Mouse (Mus musculus): ENCODE data around the gene Slc34a1.

Gene Slc34a1

GRCm38 (mm10) chr13:55444286-55444936 lies 46.4 kb downstream of the Slc34a1 start:
- DNase-seq = peak; percentile 47

DNA sequence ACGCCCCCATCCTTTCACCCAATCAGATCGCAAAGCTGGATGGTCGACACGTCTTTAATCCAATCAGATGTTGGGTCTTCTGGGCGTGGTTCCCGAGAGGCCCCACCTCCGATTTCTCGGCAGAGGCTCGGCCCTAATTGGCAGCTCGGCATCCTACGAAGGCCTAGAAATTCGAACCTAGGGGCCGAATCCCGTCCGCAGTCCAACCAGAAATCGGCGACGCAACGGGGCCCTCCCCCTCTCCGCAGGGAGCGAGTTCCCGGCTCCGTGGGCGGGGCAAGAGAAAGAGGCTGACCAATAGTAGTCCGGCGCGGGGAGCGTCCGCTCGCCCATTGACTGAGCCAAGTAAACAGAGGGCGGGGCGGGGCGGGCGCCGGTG lies 46.9 kb downstream of the Slc34a1 start, which contains the start of gene Grk6:
Gene Grk6 (plus strand): TSS at position 136 of the 379 bp plus-strand sequence.
- peak; percentile 100 for DNase-seq

GRCm38 (mm10) chr13:55445361-55446091 lies 47.5 kb downstream of the Slc34a1 start:
- no peak for DNase-seq

DNA sequence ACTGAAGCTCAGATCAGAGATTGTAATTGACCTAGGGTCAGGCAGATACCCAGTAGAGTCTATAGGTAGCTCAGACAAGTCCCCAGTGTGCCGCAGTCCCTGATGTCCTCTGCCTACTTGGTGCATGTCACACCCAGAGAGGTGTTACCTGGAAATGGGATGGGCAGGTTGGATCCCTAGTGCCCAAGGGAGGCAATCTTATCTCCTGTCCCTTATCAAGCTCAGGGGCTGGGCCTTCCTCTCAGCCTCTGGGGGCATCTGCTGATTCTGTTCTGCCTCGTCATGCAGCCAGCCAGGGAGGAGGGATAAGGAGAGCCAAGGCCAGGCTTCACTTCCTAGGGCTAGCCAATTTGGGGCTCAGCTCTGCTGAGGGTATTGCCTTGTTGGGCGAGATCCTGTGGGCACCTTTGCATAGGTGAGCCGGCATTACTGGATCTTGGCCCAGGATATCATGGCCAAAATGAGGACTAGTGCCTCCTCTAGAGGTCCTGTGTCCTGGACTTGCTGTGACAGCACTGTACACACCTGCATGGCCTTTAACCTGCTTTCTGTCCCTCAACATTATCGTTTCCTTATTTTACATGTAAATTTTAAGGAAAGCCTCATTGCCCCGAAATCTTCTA lies 48.6 kb downstream of the Slc34a1 start:
- DNase-seq = no peak

- no peak for DNase-seq
Measured at GRCm38 (mm10) chr13:55447543-55447943, 49.6 kb downstream of the Slc34a1 start.

DNA sequence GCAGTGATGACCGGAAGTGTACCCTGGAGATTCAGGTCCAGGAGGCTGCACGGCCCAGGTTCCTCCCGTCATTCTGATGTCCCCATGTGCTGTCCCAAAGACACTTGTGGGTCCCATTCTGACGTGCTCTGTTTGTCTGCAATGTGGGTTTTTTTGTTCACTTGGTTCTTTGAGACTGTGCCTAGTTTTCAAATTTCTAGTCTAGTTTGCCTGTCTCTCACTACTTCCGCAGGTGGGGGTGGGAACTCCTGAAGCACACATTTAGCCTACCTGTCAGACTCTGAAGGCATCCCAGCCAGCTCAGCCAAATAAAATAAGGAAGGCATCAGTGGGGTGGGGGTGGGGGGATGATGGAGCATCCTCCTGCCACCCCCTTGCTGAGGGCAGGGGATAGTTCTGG lies 50.1 kb downstream of the Slc34a1 start:
- no peak for DNase-seq

DNA sequence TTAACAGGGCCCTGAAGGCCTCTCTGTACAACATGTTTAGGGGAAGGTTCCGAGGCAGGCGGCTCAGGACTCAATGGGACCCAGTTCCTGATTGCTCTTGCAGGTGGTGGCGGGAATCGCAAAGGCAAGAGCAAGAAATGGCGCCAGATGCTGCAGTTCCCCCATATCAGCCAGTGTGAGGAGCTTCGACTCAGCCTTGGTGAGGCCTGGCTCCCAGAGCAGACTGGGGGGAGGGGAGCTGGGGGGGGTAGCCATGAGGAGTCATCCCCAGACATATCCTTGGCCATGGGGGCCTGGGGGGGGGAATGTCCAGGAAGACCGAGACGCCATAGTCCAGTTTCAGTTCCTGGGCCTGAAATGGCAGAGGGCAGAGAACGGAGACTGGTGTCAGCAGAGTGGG lies 51.2 kb downstream of the Slc34a1 start:
- no peak for DNase-seq

GRCm38 (mm10) chr13:55449679-55450441 lies 51.9 kb downstream of the Slc34a1 start:
- no peak for DNase-seq

- peak; percentile 64 for DNase-seq
Measured at GRCm38 (mm10) chr13:55450511-55450980, 52.6 kb downstream of the Slc34a1 start.

DNA sequence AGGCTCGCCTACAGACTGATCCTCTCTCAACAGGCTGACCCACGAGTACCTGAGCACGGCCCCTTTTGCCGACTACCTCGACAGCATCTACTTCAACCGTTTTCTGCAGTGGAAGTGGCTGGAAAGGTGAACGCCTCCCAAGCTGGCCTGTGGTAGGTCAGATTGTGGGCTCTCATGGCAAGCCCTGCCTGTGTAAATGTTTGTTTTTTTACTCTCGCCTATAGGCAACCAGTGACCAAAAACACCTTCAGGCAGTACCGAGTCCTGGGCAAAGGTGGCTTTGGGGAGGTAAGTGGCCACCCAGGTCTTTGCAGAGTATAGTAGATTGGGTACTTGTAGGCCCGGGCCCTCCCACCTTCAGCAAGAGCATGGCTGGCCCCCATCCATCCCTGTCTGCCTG lies 53.3 kb downstream of the Slc34a1 start:
- no peak for DNase-seq

- DNase-seq = no peak
Measured at GRCm38 (mm10) chr13:55451785-55452549, 54.0 kb downstream of the Slc34a1 start.

- no peak for DNase-seq
Measured at GRCm38 (mm10) chr13:55462965-55463364, 65.0 kb downstream of the Slc34a1 start.

DNA sequence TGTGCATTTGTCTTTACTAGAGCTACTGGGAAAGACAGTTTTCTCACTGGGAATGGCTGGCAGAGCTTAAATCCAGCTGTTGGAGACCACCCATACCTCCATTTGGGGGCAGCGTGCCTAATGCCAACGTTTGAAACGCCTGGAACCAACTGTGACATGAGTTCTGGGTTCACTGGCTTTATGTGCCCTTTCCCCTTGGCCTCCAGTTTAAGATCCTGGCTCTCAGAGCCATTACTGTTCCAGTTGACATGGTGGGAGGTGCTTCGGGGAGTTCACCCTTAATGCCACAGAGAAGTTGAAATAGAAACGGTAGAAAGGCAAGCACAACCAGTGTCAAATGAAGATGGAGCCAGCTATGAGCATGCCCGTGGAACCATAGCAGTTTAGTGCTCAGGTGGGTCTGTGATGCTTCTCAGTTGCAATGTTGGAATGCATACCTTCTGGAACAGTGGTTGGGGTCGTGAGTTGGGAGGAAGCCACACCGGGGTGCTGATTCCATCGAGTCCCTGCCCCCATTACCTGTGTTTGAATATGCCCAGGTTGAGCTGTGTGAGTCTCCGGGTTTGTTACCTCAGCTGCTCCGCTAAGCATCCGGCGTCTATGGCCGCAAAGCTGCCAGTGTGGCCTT lies 65.5 kb downstream of the Slc34a1 start:
- DNase-seq = no peak

DNA sequence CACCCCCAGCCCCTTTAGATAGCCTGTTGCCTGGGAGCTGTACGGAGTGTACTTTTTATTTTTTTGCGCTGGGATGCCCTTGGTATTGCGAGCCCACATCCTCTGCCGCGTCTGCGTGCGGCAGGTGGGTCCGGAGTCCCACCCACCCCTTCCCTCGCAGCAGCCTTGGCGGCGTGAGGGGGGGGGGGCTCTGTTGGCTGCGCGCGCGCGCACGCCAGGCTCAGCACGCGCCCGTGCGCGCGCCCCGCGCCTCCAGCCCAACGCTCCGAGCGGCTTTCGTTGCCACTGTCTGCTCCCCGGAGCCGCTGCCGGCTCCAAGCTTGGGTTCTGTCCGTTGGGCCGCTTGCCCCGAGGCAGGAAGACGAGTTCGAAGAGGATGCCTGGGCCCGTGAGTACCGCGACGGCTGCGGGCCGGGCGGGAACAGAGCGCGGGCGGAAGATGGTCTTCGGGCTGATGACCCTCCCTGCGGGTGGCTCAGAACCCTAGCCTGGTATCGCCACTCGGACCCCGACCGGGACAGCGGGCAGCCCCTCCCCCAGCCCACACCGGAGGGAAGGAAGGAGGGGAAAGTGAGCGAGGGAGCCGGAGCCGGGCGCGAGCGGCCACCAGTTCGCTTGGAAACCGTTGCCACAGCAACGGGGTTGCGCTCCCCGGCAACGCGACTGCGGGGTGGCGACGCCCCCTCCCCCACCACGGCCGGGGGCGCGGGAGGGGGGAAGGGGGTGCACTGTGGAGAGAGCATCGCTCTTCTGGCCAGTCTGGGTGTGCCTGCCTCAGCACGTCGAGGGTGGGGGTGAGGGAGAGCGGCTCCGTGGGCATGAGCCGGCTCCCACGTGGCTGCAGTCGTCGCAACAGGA lies 66.3 kb downstream of the Slc34a1 start, which contains the start of gene Prr7:
Gene Prr7 (plus strand): TSS at position 241 of the 858 bp plus-strand sequence.
- peak; percentile 80 for DNase-seq

- DNase-seq = peak; percentile 77
Measured at GRCm38 (mm10) chr13:55465184-55465583, 67.2 kb downstream of the Slc34a1 start.
